Mouse (Mus musculus): ENCODE data around the gene Gm17660.
"Not testable (repeated sequence)": the region's sequence is repeated elsewhere in the genome, so short reads cannot be mapped to it uniquely, and the experiment has no call there.

The Gm17660 gene

GRCm38 (mm10) chr5:104043704-104044103 lies 33.7 kb downstream of the Gm17660 start:
- no peak for DNase-seq (ENCODE audit: low read depth, low spot score)

GRCm38 (mm10) chr5:104042906-104043305 lies 34.5 kb downstream of the Gm17660 start:
- no peak for DNase-seq (ENCODE audit: low read depth, low spot score)

- DNase-seq (ENCODE audit: low read depth, low spot score) = peak; percentile 62
Measured at GRCm38 (mm10) chr5:104039154-104039932, 38.1 kb downstream of the Gm17660 start.

GRCm38 (mm10) chr5:104036686-104037085 lies 40.7 kb downstream of the Gm17660 start:
- DNase-seq (ENCODE audit: low read depth, low spot score) = no peak

DNA sequence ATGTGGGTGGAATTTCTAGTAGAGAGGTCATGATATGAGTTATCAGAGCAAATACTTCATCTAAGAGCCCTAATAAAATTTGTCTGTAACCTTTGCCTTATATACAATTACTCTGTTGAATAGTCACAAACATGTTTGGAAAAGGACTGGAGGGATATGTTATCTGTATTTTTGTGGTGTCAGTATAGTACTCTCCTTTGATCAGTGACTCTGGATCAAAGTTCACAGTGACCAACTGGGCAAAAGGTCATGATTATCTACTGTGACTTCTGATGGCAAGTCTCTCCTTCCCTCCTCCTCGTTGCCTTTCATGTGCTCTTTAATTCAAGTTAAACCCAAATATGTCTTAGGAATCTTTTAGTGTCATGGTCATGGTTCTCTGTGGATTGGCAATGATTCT lies 41.6 kb downstream of the Gm17660 start:
- no peak for DNase-seq (ENCODE audit: low read depth, low spot score)

- DNase-seq (ENCODE audit: low read depth, low spot score) = no peak
Measured at GRCm38 (mm10) chr5:104035066-104035465, 42.3 kb downstream of the Gm17660 start.

GRCm38 (mm10) chr5:104032434-104033097 lies 44.8 kb downstream of the Gm17660 start:
- no peak for DNase-seq (ENCODE audit: low read depth, low spot score)

DNA sequence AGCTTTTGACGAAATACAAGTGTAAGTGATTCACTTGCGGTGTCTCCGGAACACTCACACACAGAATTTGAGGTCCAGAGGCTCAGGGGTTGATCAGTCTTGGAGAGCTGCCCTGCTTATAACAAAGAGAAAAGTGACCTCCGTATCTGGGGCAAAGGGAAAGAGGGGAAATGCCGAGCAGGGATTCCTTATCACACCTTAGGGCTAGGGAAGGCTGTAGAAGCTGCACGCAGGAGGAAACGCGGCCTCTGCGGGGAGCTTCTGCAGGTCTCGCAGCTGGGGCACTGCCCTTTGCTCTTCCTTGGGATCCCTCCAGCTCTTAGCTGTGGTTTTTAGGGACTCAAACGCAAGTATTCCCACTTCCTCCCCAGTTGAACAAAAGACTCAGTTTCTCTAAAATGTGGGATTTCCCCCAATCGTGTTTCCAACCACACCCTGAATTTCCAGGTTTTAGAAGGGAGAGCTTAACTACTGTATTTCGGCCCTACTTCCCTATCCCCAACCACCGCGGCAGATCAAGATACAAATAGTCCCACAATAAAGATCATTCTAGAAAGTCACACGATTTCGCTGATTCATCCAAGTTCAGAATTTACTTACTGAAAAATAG lies 52.1 kb downstream of the Gm17660 start:
- no peak for DNase-seq (ENCODE audit: low read depth, low spot score)

GRCm38 (mm10) chr5:104024762-104025161 lies 52.6 kb downstream of the Gm17660 start:
- DNase-seq (ENCODE audit: low read depth, low spot score) = no peak

DNA sequence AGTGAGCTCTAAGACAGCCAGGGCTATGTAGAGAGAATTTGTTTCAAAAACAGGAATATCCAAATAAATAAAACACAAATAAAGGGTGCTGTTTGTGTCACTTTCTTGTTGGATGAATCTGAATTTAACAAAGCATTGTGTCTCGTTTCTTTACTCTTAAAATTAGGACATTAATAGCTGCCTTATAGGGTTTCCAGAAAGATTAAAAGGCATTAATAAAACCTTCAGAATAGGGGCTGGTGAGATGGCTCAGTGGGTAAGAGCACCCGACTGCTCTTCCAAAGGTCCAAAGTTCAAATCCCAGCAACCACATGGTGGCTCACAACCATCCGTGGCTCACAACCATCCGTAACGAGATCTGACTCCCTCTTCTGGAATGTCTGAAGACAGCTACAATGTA lies 53.2 kb downstream of the Gm17660 start:
- DNase-seq (ENCODE audit: low read depth, low spot score) = not testable (repeated sequence)

- no peak for DNase-seq (ENCODE audit: low read depth, low spot score)
Measured at GRCm38 (mm10) chr5:104023289-104024020, 54.0 kb downstream of the Gm17660 start.

DNA sequence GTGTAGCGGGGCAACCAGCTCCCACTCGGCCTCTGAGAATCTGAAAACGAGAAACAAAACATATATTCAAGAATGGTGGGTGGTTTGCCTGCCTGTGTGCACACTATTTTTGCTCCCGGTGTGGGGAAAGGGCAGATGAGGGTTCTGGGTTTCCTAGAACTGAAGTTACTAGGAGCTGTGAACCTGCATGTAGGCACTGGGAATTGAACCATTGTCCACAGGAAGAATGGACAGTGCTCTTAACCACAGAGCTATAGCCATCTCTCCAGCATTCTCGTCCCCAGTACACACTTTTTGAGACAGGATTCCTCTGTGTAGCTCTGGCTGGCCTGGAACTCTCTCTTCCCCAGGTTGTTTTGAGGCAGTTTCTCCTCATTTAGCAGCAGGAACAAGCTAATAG lies 54.9 kb downstream of the Gm17660 start:
- no peak for DNase-seq (ENCODE audit: low read depth, low spot score)

GRCm38 (mm10) chr5:104021597-104022378 lies 55.6 kb downstream of the Gm17660 start, which contains the start of gene Hsd17b11:
Gene Hsd17b11, minus strand, starts transcription at chr5:104021919.
- DNase-seq (ENCODE audit: low read depth, low spot score) = peak; percentile 80

Measured in 3T3-L1 (cell line).